Mouse (Mus musculus): ENCODE measurements around the gene Hdac1. TPM values are rescaled to one million over a fixed set of nuclear protein-coding genes. Genes with fewer than 3 reads are reported as not detected.

Hdac1 gene
- total RNA-seq (2014; fragmentation: Nextera tagmentation) (136 and 147 TPM in 2 replicates), total RNA-seq (2017) (72.7 and 76.2 TPM in 2 replicates)

GRCm38 (mm10) chr4:129542592-129543141 lies at the start of gene Hdac1:
Hdac1 (minus strand) TSS chr4:129542713.
- ATAC-seq (replicated peaks; ENCODE audit: low FRiP score, low TSS enrichment, poor library complexity, severe bottlenecking) = peak; percentile 96

DNA sequence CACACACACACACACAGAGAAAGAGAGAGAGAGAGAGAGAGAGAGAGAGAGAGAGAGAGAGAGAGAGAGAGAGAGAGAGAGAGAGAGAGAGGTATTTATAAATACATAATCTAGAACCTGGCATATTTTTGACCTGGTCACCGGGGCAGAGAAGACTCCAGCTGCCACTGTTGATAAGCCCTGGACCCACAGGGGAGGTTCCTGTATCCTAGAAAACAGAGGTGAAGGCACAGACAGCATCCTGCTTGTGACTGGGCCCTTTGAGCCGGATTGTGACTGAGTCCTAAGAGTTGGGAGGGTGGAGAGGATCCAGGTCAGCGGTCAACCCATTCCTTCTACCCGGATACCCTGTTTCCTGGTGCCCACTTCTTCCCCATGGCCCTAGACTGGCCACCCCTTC lies 46.4 kb upstream of the Hdac1 start:
- 0 out of 2 replicates have a peak, but pooled peaks have one; percentile 31 for ATAC-seq (replicated peaks; ENCODE audit: low FRiP score, low TSS enrichment, poor library complexity, severe bottlenecking)

DNA sequence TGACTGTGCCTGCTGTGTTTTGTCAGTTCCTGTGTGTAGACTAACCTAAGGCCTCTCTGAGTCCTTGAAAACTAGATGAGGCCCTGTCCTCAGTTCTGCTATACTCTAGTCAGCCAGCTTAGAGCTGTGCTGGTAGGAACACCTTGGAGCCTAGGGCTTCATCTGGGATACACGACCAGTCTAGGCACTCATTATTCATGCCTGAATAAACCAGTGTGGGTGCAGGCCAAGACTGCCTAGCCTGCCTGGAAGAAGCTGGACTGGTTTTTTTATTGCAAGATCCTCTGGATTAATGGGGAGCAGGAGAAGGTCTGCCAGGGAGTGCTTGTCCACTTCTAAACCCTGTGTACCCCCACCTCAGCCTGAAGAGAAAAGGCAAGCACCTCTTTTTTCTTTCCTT lies 44.4 kb upstream of the Hdac1 start:
- ATAC-seq (replicated peaks; ENCODE audit: low FRiP score, low TSS enrichment, poor library complexity, severe bottlenecking) = no peak

GRCm38 (mm10) chr4:129585773-129586172 lies 43.3 kb upstream of the Hdac1 start:
- ATAC-seq (replicated peaks; ENCODE audit: low FRiP score, low TSS enrichment, poor library complexity, severe bottlenecking) = no peak

- ATAC-seq (replicated peaks; ENCODE audit: low FRiP score, low TSS enrichment, poor library complexity, severe bottlenecking) = peak; percentile 94
Observed at GRCm38 (mm10) chr4:129584884-129585608, 42.5 kb upstream of the Hdac1 start.

DNA sequence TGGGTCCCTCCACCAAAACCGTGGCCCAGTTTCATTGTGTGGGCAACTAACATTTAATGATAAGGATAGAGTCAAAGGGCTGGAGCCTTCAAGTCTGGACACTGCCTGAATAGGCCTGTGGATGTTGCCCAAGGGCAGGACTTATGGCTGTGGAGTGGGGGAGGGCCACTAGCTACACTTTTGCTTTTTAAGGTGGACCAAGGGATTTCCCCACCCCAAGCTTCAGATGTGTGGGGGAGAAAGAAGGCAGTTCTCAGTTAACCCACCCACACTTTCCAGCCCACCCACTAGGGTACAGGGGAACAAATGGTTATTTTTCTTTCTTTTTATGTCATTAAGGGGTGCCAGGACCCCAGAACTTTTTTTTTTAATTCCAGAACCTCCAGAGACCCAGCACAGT lies 41.9 kb upstream of the Hdac1 start:
- ATAC-seq (replicated peaks; ENCODE audit: low FRiP score, low TSS enrichment, poor library complexity, severe bottlenecking) = no peak

- no peak for ATAC-seq (replicated peaks; ENCODE audit: low FRiP score, low TSS enrichment, poor library complexity, severe bottlenecking)
Observed at GRCm38 (mm10) chr4:129582251-129582650, 39.7 kb upstream of the Hdac1 start.

- no peak for ATAC-seq (replicated peaks; ENCODE audit: low FRiP score, low TSS enrichment, poor library complexity, severe bottlenecking)
Observed at GRCm38 (mm10) chr4:129580347-129580746, 37.8 kb upstream of the Hdac1 start.

DNA sequence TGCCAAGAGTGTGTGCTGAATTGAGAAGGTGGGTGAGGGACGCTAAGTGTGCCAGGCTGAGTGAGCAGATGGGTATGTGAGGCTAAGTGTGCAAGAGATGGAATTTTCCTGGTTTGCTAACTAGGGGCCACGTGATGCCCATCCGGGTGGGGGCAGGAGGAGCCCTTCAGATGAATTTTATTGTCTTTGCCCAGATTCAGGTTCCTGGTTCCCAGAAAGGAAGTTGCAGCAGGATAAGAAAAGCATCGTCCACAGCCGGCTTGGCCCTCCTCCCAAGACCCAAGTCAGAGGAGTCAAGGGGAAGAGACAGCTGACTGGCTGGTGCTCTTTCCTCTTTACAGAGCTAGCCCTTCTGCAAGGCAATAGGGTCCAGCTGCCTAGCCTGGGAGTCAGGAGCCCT lies 36.0 kb upstream of the Hdac1 start, which contains the start of gene Fam167b:
TSS of gene Fam167b (minus strand) at position 84 of the 400 bp plus-strand sequence.
- no peak for ATAC-seq (replicated peaks; ENCODE audit: low FRiP score, low TSS enrichment, poor library complexity, severe bottlenecking)

DNA sequence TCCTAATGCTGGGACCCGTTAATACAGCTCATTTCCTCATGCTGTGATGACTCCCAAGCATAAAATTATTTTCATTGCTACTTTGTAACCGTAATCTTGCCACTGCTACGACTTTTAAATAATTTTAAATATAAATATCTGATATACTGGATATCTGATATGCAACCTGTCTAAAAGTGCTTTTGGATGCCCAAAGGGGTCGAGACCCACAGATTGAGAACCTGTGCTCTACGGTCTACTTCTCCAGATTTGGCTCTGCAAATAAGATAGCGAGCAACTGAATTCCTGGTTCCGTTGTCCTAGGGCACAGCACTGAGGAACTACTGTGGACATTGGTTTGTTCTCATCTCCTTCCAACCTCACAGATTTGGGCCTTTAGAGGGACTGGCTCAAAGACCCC lies 35.2 kb upstream of the Hdac1 start:
- ATAC-seq (replicated peaks; ENCODE audit: low FRiP score, low TSS enrichment, poor library complexity, severe bottlenecking) = no peak

DNA sequence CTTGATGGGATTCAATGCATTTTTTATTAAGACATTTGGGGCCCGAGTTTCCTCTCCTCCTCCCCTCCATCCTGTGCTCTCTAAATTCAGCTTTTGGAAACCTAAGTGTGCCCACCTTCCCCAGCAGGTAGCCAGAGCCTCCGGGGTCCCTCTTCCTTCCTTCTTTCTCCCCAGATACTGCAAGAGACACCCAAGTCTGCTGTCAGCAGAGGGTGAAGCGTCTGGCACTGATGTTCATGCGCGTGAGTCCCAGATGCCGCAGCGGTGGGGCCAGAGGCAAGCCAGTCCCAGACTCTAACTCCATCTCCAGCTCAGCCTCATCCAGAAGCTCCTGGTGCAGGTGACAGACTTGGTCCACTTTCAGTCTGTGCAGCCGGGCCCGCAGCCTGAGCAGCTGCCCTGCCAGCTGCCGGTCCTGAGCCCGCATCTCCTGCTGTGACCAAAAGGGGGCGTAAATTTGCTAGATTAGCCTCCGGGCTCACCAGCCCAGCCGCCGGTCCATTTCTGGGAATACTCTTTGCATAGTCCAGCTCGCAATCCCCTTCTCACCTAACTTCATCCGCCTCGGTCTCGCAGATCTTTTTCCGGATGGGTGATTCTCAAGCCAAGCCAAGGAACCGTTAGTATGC lies 34.5 kb upstream of the Hdac1 start:
- ATAC-seq (replicated peaks; ENCODE audit: low FRiP score, low TSS enrichment, poor library complexity, severe bottlenecking) = peak; percentile 72

DNA sequence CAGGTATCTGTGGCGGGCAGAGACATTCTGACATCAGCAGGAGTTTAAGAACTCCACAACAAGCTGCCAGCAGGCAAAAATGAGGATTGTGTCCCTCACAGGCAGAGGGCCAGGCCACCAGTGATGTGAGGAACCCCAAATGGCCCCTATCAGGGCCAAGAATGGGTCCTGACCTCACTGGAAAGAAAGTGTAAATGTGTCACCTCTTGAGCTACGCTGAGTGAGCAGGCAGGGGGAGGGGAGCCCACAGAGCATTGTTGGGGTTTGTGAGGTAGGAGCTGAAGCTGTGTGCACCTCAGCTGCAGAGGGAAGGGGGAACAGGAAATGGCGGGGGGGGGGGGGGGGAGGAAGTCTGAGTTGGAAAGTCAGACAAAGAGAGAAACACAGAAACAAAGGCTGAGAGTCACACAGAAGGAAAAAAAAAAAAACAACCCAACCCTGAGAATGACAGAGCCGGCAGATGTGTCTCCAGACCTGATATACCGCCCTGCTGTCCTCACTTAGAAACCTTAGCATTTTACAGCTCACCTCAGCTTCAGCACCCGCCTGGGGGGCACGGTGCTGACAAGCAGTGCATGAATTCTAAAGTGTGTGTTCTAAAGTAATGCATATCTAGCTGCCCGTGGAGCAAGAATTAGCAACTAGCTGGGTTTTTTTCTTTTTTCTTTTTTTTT lies 32.8 kb upstream of the Hdac1 start:
- peak; percentile 37 for ATAC-seq (replicated peaks; ENCODE audit: low FRiP score, low TSS enrichment, poor library complexity, severe bottlenecking)

DNA sequence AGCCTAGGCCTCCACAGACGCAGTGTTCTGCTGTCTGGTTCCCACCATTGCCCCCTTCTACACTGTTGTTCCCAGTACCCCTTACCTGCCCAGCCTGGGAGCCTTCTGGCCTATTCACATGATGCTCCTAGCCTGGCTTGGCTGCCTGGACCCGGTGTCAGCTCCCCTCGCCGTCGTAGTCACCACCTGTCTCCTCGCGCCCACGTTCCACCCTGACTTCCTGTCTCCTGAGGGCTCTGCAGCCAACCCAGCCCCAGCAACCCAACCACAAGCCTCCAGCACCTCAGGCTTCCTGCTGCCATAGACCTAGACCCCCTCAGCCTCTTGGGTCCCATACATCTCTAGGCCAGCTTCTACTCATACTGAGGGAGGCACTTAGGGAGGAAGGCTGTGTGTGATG lies 30.9 kb upstream of the Hdac1 start, which contains the start of gene Lck:
TSS of gene Lck (minus strand) at position 212 of the 400 bp plus-strand sequence.
- ATAC-seq (replicated peaks; ENCODE audit: low FRiP score, low TSS enrichment, poor library complexity, severe bottlenecking) = no peak

- no peak for ATAC-seq (replicated peaks; ENCODE audit: low FRiP score, low TSS enrichment, poor library complexity, severe bottlenecking)
Observed at GRCm38 (mm10) chr4:129573093-129573370, 30.5 kb upstream of the Hdac1 start.

GRCm38 (mm10) chr4:129572236-129573092 lies 30.0 kb upstream of the Hdac1 start:
- no peak for ATAC-seq (replicated peaks; ENCODE audit: low FRiP score, low TSS enrichment, poor library complexity, severe bottlenecking)

- no peak for ATAC-seq (replicated peaks; ENCODE audit: low FRiP score, low TSS enrichment, poor library complexity, severe bottlenecking)
Observed at GRCm38 (mm10) chr4:129571551-129572084, 29.1 kb upstream of the Hdac1 start.

DNA sequence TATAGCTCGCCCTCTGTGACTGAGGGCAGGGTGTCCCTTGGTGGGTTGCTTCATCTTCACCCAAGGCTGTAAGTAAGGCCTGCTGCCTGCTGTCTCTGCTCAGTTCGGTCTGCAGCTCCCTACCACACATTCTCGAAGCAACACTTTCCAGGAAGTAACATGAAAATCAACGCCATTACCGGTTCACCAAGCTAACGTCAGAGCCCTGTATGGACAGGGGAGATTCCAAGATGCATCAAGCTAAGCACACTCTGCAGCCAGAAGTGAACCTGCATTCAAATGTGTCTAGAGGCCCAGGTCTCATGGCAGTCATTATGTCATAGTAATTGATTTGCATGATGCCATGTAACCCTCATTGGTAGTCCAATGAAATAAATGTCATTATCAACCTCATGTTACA lies 27.5 kb upstream of the Hdac1 start:
- ATAC-seq (replicated peaks; ENCODE audit: low FRiP score, low TSS enrichment, poor library complexity, severe bottlenecking) = no peak

- ATAC-seq (replicated peaks; ENCODE audit: low FRiP score, low TSS enrichment, poor library complexity, severe bottlenecking) = no peak
Observed at GRCm38 (mm10) chr4:129568366-129568765, 25.9 kb upstream of the Hdac1 start.

- no peak for ATAC-seq (replicated peaks; ENCODE audit: low FRiP score, low TSS enrichment, poor library complexity, severe bottlenecking)
Observed at GRCm38 (mm10) chr4:129565139-129565538, 22.6 kb upstream of the Hdac1 start.
